Mouse (Mus musculus) heart, embryonic 13.5 days (tissue): Measurements from ENCODE around the gene Rsph1. TPM values are rescaled to one million over a fixed set of nuclear protein-coding genes. Genes with fewer than 3 reads are reported as not detected.
A peak's percentile ranks its signal among the peaks of the same experiment; 100 is the strongest.

Experiments
- ATAC-seq: fragments of 200-750 bp; cut with Nextera tagmentation; 2 replicates; pipeline ENCODE4 v1.8.0; 2017; ENCODE audit warnings: moderate TSS enrichment; ENCODE audit not compliant: insufficient number of reproducible peaks, low FRiP score, low TSS enrichment; ENCODE audit errors: extremely low read depth
- H3K27ac ChIP-seq: fragments of 300-500 bp; sonication (generic); replicated peaks from 2 replicates; pipeline ENCODE4 v1.5.1; 2015; ENCODE audit warnings: moderate library complexity, mild to moderate bottlenecking, inconsistent platforms
- H3K27me3 ChIP-seq: fragments of 300-500 bp; sonication (generic); replicated peaks from 2 replicates; pipeline ENCODE4 v1.6.1; 2015; ENCODE audit warnings: mild to moderate bottlenecking, inconsistent platforms
- H3K36me3 ChIP-seq: fragments of 300-500 bp; sonication (generic); 2 replicates; pipeline ENCODE4 v1.6.1; 2015; ENCODE audit warnings: mild to moderate bottlenecking, inconsistent platforms
- H3K4me1 ChIP-seq: fragments of 300-500 bp; sonication (generic); 2 replicates; pipeline ENCODE4 v1.6.1; 2015; ENCODE audit warnings: inconsistent platforms
- H3K4me2 ChIP-seq: fragments of 300-500 bp; sonication (generic); 2 replicates; pipeline ENCODE4 v1.6.1; 2015; ENCODE audit warnings: inconsistent platforms, mild to moderate bottlenecking, moderate library complexity
- H3K4me3 ChIP-seq: fragments of 300-500 bp; sonication (generic); 2 replicates; pipeline ENCODE4 v1.5.1; 2015; ENCODE audit warnings: moderate library complexity, mild to moderate bottlenecking, inconsistent platforms
- H3K9ac ChIP-seq: fragments of 300-500 bp; sonication (generic); 2 replicates; pipeline ENCODE4 v1.6.1; 2015; ENCODE audit warnings: inconsistent platforms, mild to moderate bottlenecking, moderate library complexity
- H3K9me3 ChIP-seq: fragments of 300-500 bp; sonication (generic); 2 replicates; pipeline ENCODE4 v1.6.1; 2016; ENCODE audit warnings: inconsistent platforms
- WGBS: fragments of 180-500 bp; shearing (Covaris S2); methylation state at CpG from one replicate; pipeline ENCODE4 v1.1.7; 2015; ENCODE audit warnings: mixed read lengths; 5-methylcytosine and 5-hydroxymethylcytosine counted together
- polyA plus RNA-seq: library from polyadenylated mRNA; unstranded; fragments of >200 nt; fragmentation: Nextera tagmentation; extraction: Ambion mirVana; gene quantifications from 2 replicates; pipeline ENCODE4 v1.2.1, GENCODE M21; 2015

Rsph1 gene
- polyA plus RNA-seq, 1 experiment from 2014 or later: 1.4 TPM

DNA sequence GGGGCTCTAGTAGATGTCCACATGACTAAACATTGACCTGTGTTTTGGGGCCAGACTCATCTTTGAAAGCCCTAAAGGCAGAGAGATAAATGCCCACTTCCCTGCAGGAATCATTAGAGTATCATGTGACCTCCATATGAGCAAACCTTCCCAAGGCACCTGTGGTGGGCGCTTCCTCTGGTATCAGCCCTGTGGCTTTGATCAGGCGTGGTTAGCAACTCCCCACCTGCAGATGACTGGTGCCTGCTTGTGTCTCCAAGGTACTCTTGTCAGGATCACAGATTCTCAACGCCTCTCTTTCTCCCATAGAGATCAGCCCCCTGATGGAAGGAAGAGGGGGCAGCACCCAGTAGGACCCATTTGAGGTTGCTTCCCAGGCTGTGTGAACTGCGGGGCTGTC, 22.8 kb upstream of the Rsph1 start:
- Histone ChIP-seq H3K9me3 (no peaks in the 10 kb centered on the region), H3K36me3 (no peaks in the 10 kb centered on the region), H3K4me1 (peaks cover 49% of the 10 kb centered on the region), H3K4me3 (no peak overlapping the region), H3K27ac (no peak overlapping the region), H3K4me2 (no peak overlapping the region), H3K9ac (no peak overlapping the region), H3K27me3 (peaks cover 16% of the 10 kb centered on the region)
- no peak for ATAC-seq
- WGBS: 79% methylated on average over 4 of the region's 4 CpGs

- no peak overlapping the region for H3K9ac ChIP-seq
- H3K4me1 ChIP-seq: peaks cover 42% of the 10 kb centered on the region
- H3K4me2 ChIP-seq: 0 out of 2 replicates have a peak overlapping the region, but pooled peaks have one; percentile 4
- no peaks in the 10 kb centered on the region for H3K36me3 ChIP-seq
- peak overlapping the region; percentile 15; the same call in 1 of the 2 replicates for H3K27ac ChIP-seq
- peaks cover 17% of the 10 kb centered on the region for H3K27me3 ChIP-seq
- WGBS: 70% methylated on average over 6 of the region's 6 CpGs
- no peaks in the 10 kb centered on the region for H3K9me3 ChIP-seq
- no peak overlapping the region for H3K4me3 ChIP-seq
- no peak for ATAC-seq
These were observed 21.4 kb upstream of the Rsph1 start for GRCm38 (mm10) chr17:31298419-31299209.

DNA sequence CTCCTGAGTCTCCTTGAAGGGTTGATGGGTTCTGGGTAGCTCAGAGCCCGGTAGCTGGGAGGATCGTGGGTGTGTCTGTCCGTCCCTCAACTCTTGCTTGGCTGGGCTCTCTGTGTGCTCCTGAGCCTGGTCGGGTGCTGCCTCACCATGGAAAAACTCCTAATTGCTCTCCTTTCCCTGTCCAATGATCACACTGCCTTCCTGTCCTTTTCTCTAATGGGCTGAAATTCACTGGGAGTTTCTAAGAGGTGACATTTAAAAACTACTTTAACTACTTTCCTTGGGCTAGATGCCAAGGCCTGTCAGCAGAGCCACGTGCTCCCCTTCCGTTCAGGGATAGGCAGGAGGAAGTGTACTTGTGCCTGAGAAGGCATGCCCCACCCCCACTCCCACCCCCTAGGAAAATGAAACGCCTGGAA, 20.3 kb upstream of the Rsph1 start:
- Histone ChIP-seq H3K4me1 (peaks cover 42% of the 10 kb centered on the region), H3K9ac (peak overlapping the region; percentile 82), H3K4me2 (peak overlapping the region; percentile 100), H3K36me3 (no peaks in the 10 kb centered on the region), H3K27ac (peak overlapping the region; percentile 43), H3K4me3 (peak overlapping the region; percentile 69), H3K9me3 (no peaks in the 10 kb centered on the region), H3K27me3 (peaks cover 17% of the 10 kb centered on the region)
- 7% methylated on average over 7 of the region's 7 CpGs for WGBS
- ATAC-seq: no peak

DNA sequence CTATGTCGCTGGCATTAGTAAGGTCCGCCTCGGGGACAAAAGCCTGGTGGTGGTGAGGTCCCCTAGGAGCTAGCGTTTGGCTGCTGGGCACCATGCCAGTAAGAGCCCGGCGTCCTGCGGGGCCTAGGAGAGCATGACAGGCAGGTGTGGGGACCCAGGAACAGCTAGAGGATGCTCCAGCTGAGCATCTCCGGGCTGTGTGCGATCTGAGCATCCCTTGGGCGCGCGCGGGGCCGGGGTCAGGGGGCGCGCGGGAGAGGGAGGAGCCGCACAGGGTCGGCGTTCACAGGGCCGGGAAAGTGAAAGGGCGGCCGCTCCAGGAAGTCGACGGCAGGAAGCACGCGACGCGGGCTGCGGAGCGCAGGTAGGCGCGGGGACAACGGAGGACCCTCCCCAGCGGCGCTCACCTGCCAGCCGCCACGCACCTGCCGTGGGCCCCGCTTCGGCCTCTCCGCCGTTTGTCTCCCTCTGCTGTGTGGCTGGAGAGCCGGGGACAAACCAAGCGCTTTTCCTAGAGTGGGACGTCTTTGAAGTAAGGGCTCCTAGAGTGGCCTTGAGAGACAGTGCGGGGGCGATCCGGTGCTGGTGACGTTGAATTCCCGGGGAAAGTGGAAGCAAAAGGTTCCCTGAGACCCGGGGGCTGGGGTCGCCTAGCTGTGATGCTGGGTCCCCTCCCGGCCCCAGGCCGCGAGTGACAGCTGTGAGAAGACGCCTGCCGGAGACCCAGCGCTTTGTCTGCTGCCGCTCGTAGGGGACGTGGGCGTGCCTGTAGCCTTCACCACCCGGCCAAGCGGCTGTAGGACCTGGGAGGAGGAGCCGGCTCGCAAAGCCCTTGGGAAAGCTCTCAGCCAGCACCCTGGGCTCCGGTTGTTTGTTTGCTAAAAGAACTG, 19.0 kb upstream of the Rsph1 start:
- no peak; the same call in none of the 2 replicates for ATAC-seq
- under 1% methylated on average over 67 of the region's 68 CpGs for WGBS
- no peak overlapping the region for H3K27ac ChIP-seq

GRCm38 (mm10) chr17:31295215-31295891, 18.2 kb upstream of the Rsph1 start:
- Histone ChIP-seq H3K9me3 (no peaks in the 10 kb centered on the region), H3K4me1 (peaks cover 42% of the 10 kb centered on the region), H3K4me3 (peak overlapping the region; percentile 69), H3K4me2 (peak overlapping the region; percentile 100), H3K9ac (peak overlapping the region; percentile 82), H3K27me3 (peaks cover 17% of the 10 kb centered on the region), H3K36me3 (no peaks in the 10 kb centered on the region), H3K27ac (no peak overlapping the region)
- WGBS: 22% methylated on average over 25 of the region's 25 CpGs
- ATAC-seq: no peak

More for the DNA sequence above, 19.0 kb upstream of the Rsph1 start:
- H3K4me2 ChIP-seq: peak overlapping the region; percentile 100
- H3K27me3 ChIP-seq: peaks cover 17% of the 10 kb centered on the region
- peak overlapping the region; percentile 69 for H3K4me3 ChIP-seq
- no peaks in the 10 kb centered on the region for H3K9me3 ChIP-seq
- peaks cover 42% of the 10 kb centered on the region for H3K4me1 ChIP-seq
- no peaks in the 10 kb centered on the region for H3K36me3 ChIP-seq
- H3K9ac ChIP-seq: peak overlapping the region; percentile 82

DNA sequence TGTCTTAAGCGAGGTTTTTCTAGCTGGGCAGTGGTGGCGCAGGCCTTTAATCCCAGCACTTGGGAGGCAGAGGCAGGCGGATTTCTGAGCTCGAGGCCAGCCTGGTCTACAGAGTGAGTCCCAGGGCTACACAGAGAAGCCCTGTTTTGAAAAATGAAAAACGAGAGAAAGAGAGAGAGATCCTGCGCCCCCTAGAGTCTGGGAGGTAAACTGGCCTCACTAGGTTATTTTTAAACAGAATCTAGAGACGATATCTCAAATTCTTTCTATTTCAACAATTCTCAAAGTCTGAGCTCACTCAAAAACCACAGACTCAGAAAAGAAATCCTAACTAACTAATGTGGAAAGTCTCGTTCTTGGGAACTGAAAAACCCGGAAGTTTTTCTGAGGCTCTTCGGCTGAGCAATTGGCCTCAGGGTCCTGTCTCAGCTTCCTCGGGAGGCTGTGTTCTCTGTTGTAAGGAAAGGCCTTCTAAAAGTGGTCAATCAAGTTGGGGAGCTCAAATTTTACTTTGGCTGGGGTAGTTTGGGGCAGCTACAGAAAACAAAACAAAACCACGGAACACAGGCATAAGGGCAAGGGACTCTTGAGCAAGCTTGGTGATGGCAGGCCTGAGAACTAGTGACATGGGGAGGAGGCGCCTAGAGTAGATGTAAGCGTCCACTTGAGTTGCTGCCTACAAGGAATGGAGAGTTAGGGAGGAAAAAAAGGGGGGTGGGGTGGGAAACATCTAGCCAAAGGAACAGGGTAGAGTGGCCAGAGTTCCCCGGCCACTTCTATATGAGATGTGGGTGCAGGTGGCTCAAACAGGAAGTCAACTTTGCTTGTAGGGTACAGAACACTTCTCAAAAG, 17.4 kb upstream of the Rsph1 start:
- peak overlapping the region; percentile 69; the same call in 1 of the 2 replicates for H3K4me3 ChIP-seq
- H3K27me3 ChIP-seq: peaks cover 17% of the 10 kb centered on the region
- ATAC-seq: no peak
- H3K9ac ChIP-seq: no peak overlapping the region
- peaks cover 42% of the 10 kb centered on the region for H3K4me1 ChIP-seq
- H3K36me3 ChIP-seq: no peaks in the 10 kb centered on the region
- H3K27ac ChIP-seq: no peak overlapping the region
- 0 out of 2 replicates have a peak overlapping the region, but pooled peaks have one; percentile 100 for H3K4me2 ChIP-seq
- WGBS: 72% methylated on average over 15 of the region's 15 CpGs
- H3K9me3 ChIP-seq: no peaks in the 10 kb centered on the region

DNA sequence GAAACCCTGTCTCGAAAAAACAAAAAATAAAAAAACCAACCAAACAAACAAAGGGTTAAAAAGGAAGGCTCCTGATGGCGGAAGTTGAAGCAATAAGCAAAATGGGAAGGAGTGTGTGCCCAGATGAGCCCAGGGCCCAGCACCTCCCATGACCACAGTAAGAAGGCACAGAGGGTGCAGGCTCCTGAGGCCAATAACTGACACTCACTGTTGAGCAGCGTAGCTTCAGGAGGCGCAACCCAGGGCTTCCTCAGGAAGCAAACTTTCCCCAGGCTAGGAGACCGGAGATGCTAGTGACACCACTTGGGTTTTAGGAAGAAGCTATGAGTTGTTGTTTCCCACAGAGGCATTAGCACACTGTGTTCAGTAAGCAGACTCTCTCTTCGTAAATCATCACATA, 13.7 kb upstream of the Rsph1 start:
- no peaks in the 10 kb centered on the region for H3K9me3 ChIP-seq
- H3K4me1 ChIP-seq: peaks cover 7% of the 10 kb centered on the region
- H3K27ac ChIP-seq: no peak overlapping the region
- WGBS: 69% methylated on average over 6 of the region's 6 CpGs
- H3K9ac ChIP-seq: no peak overlapping the region
- no peak overlapping the region for H3K4me3 ChIP-seq
- no peak overlapping the region for H3K4me2 ChIP-seq
- no peaks in the 10 kb centered on the region for H3K36me3 ChIP-seq
- H3K27me3 ChIP-seq: peaks cover 9% of the 10 kb centered on the region
- no peak for ATAC-seq

- H3K4me2 ChIP-seq: no peak overlapping the region
- H3K36me3 ChIP-seq: no peaks in the 10 kb centered on the region
- peaks cover 2% of the 10 kb centered on the region for H3K4me1 ChIP-seq
- H3K27me3 ChIP-seq: peaks cover 3% of the 10 kb centered on the region
- no peak overlapping the region for H3K4me3 ChIP-seq
- no peak overlapping the region for H3K9ac ChIP-seq
- ATAC-seq: no peak
- no peaks in the 10 kb centered on the region for H3K9me3 ChIP-seq
- H3K27ac ChIP-seq: no peak overlapping the region
These were observed 13.1 kb upstream of the Rsph1 start for GRCm38 (mm10) chr17:31290311-31290710.

- Histone ChIP-seq H3K27ac (no peak overlapping the region), H3K9ac (no peak overlapping the region), H3K27me3 (no peaks in the 10 kb centered on the region), H3K36me3 (no peaks in the 10 kb centered on the region), H3K4me2 (no peak overlapping the region), H3K4me3 (no peak overlapping the region), H3K4me1 (no peaks in the 10 kb centered on the region), H3K9me3 (no peaks in the 10 kb centered on the region)
- WGBS: 52% methylated on average over 7 of the region's 7 CpGs
- ATAC-seq: no peak
These were observed 12.0 kb upstream of the Rsph1 start for GRCm38 (mm10) chr17:31288999-31289726.

- Histone ChIP-seq H3K9me3 (no peaks in the 10 kb centered on the region), H3K4me2 (no peak overlapping the region), H3K27me3 (no peaks in the 10 kb centered on the region), H3K4me1 (no peaks in the 10 kb centered on the region), H3K9ac (no peak overlapping the region), H3K27ac (no peak overlapping the region), H3K4me3 (no peak overlapping the region), H3K36me3 (no peaks in the 10 kb centered on the region)
- ATAC-seq: no peak
- 75% methylated on average over 3 of the region's 3 CpGs for WGBS
These were observed 10.0 kb upstream of the Rsph1 start for GRCm38 (mm10) chr17:31287216-31287615.
